Mouse (Mus musculus) heart, embryonic 14.5 days (tissue): ENCODE results near the gene Neurl4. TPM values are rescaled to one million over a fixed set of nuclear protein-coding genes. Genes with fewer than 3 reads are reported as not detected.

Experiments
- ATAC-seq: fragments of 200-750 bp; cut with Nextera tagmentation; 2 replicates; pipeline ENCODE4 v1.8.0; 2017; ENCODE audit warnings: low read depth, moderate TSS enrichment; ENCODE audit not compliant: insufficient number of reproducible peaks, insufficient read depth, low FRiP score
- H3K27ac ChIP-seq, 2 experiments: fragments of 200-500 bp in 1 of 2; fragments of 300-500 bp in 1 of 2; sonication (generic) in 1 of 2; replicated peaks in 1 of 2; 2 replicates each; pipeline ENCODE4 v1.5.1; 2012 to 2014; ENCODE audit warnings: low read depth in 2 of 2, low read length in 2 of 2, control low read depth in 1 of 2, mild to moderate bottlenecking in 1 of 2, mixed read lengths in 1 of 2; ENCODE audit not compliant: control insufficient read depth in 1 of 2, insufficient read depth in 1 of 2
- H3K27me3 ChIP-seq: fragments of 300-500 bp; sonication (generic); 2 replicates; pipeline ENCODE4 v1.6.1; 2014; ENCODE audit warnings: mild to moderate bottlenecking, low read length, control low read depth; ENCODE audit not compliant: control insufficient read depth, insufficient read depth
- H3K36me3 ChIP-seq: fragments of 300-500 bp; sonication (generic); 2 replicates; pipeline ENCODE4 v1.6.1; 2014; ENCODE audit warnings: mild to moderate bottlenecking, control low read depth, low read length, mixed read lengths; ENCODE audit not compliant: control insufficient read depth, insufficient read depth
- H3K4me1 ChIP-seq, 2 experiments: fragments of 200-500 bp in 1 of 2; fragments of 300-500 bp in 1 of 2; sonication (generic) in 1 of 2; 2 replicates each; pipeline ENCODE4 v1.6.1; 2012 to 2014; ENCODE audit warnings: low read length in 2 of 2, control low read depth in 1 of 2, mixed read lengths in 1 of 2; ENCODE audit not compliant: control insufficient read depth in 2 of 2, insufficient read depth in 2 of 2
- H3K4me2 ChIP-seq: fragments of 300-500 bp; sonication (generic); 2 replicates; pipeline ENCODE4 v1.6.1; 2014; ENCODE audit warnings: mild to moderate bottlenecking, low read length
- H3K4me3 ChIP-seq, 2 experiments: fragments of 200-500 bp in 1 of 2; fragments of 300-500 bp in 1 of 2; sonication (generic) in 1 of 2; 2 replicates each; pipeline ENCODE4 v1.5.1; 2012 to 2014; ENCODE audit warnings: low read length in 2 of 2, mild to moderate bottlenecking in 2 of 2, control low read depth in 1 of 2, low read depth in 1 of 2, moderate library complexity in 1 of 2; ENCODE audit not compliant: control insufficient read depth in 1 of 2, insufficient read depth in 1 of 2
- H3K9ac ChIP-seq: fragments of 300-500 bp; sonication (generic); 2 replicates; pipeline ENCODE4 v1.6.1; 2014; ENCODE audit warnings: mild to moderate bottlenecking, low read length
- H3K9me3 ChIP-seq: fragments of 300-500 bp; sonication (generic); 2 replicates; pipeline ENCODE4 v1.6.1; 2016; ENCODE audit warnings: low read length, control low read depth; ENCODE audit not compliant: control insufficient read depth
- WGBS: fragments of 180-500 bp; shearing (Covaris S2); extraction: QIAGEN DNeasy Blood & Tissue Kit; methylation state at CpG from one replicate; pipeline ENCODE4 v1.1.7; 2014; 5-methylcytosine and 5-hydroxymethylcytosine counted together
- polyA plus RNA-seq: library from polyadenylated mRNA; unstranded; fragments of >200 nt; fragmentation: Nextera tagmentation; extraction: Ambion mirVana; gene quantifications from 2 replicates; pipeline ENCODE4 v1.2.1, GENCODE M21; 2014

The Neurl4 gene
- polyA plus RNA-seq, 1 experiment from 2014 or later = 11.1 TPM

- H3K9ac ChIP-seq = no peak overlapping the region
- no peak overlapping the region for H3K4me3 ChIP-seq
- H3K9me3 ChIP-seq = no peaks in the 10 kb centered on the region
- H3K27me3 ChIP-seq = no peaks in the 10 kb centered on the region
- no peaks in the 10 kb centered on the region for H3K36me3 ChIP-seq
- peaks cover 2 to 5% of the 10 kb centered on the region in 2 experiments; a peak in 3 of 4 replicates for H3K4me1 ChIP-seq
- H3K27ac ChIP-seq = peak overlapping the region in 1 of 2 experiments; percentile 53; a peak in 1 of 4 replicates
- WGBS = 46% methylated on average over 8 of the region's 8 CpGs
- ATAC-seq = no peak
- H3K4me2 ChIP-seq = no peak overlapping the region
Observed at GRCm38 (mm10) chr11:69864138-69864860, 36.6 kb upstream of the Neurl4 start.

GRCm38 (mm10) chr11:69865561-69865960 is 35.3 kb upstream of the Neurl4 start:
- Histone ChIP-seq H3K4me3 (no peak overlapping the region), H3K27ac (no peak overlapping the region), H3K9ac (no peak overlapping the region), H3K27me3 (no peaks in the 10 kb centered on the region), H3K36me3 (no peaks in the 10 kb centered on the region), H3K4me2 (no peak overlapping the region), H3K4me1 (peaks cover 2 to 5% of the 10 kb centered on the region in 2 experiments; a peak in 3 of 4 replicates), H3K9me3 (no peaks in the 10 kb centered on the region)
- no peak for ATAC-seq
- 86% methylated on average over 9 of the region's 9 CpGs for WGBS

GRCm38 (mm10) chr11:69867335-69867734 is 33.5 kb upstream of the Neurl4 start:
- Histone ChIP-seq H3K4me3 (no peak overlapping the region), H3K9me3 (no peaks in the 10 kb centered on the region), H3K4me1 (peaks cover 2 to 5% of the 10 kb centered on the region in 2 experiments; a peak in 3 of 4 replicates), H3K4me2 (no peak overlapping the region), H3K36me3 (no peaks in the 10 kb centered on the region), H3K27ac (no peak overlapping the region), H3K9ac (no peak overlapping the region), H3K27me3 (no peaks in the 10 kb centered on the region)
- ATAC-seq = no peak
- WGBS = 36% methylated on average over 9 of the region's 9 CpGs

GRCm38 (mm10) chr11:69870289-69871069 is 30.4 kb upstream of the Neurl4 start:
- no peak overlapping the region for H3K4me3 ChIP-seq
- WGBS = 92% methylated on average over 2 of the region's 2 CpGs
- H3K4me2 ChIP-seq = no peak overlapping the region
- no peak overlapping the region for H3K27ac ChIP-seq
- no peak for ATAC-seq
- H3K4me1 ChIP-seq = peaks cover 0 to 2% of the 10 kb centered on the region in 2 experiments; a peak in 1 of 4 replicates
- no peak overlapping the region for H3K9ac ChIP-seq
- no peaks in the 10 kb centered on the region for H3K36me3 ChIP-seq
- no peaks in the 10 kb centered on the region for H3K9me3 ChIP-seq
- H3K27me3 ChIP-seq = no peaks in the 10 kb centered on the region

- no peaks in the 10 kb centered on the region for H3K9me3 ChIP-seq
- H3K4me1 ChIP-seq = peaks cover 3 to 5% of the 10 kb centered on the region in 2 experiments; a peak in 3 of 4 replicates
- no peaks in the 10 kb centered on the region for H3K27me3 ChIP-seq
- no peak overlapping the region for H3K27ac ChIP-seq
- WGBS = 76% methylated on average over 7 of the region's 7 CpGs
- no peak overlapping the region for H3K4me2 ChIP-seq
- no peak overlapping the region for H3K4me3 ChIP-seq
- no peak for ATAC-seq
- H3K9ac ChIP-seq = no peak overlapping the region
- no peaks in the 10 kb centered on the region for H3K36me3 ChIP-seq
Observed at GRCm38 (mm10) chr11:69871822-69872221, 29.1 kb upstream of the Neurl4 start.

GRCm38 (mm10) chr11:69872451-69872850 is 28.4 kb upstream of the Neurl4 start:
- H3K27ac ChIP-seq = no peak overlapping the region
- H3K27me3 ChIP-seq = no peaks in the 10 kb centered on the region
- H3K4me3 ChIP-seq = no peak overlapping the region
- no peak for ATAC-seq
- H3K4me2 ChIP-seq = no peak overlapping the region
- no peaks in the 10 kb centered on the region for H3K36me3 ChIP-seq
- peaks cover 3 to 9% of the 10 kb centered on the region in 2 experiments; a peak in 3 of 4 replicates for H3K4me1 ChIP-seq
- 79% methylated on average over 4 of the region's 4 CpGs for WGBS
- H3K9ac ChIP-seq = no peak overlapping the region
- no peaks in the 10 kb centered on the region for H3K9me3 ChIP-seq

GRCm38 (mm10) chr11:69876186-69876585 is 24.7 kb upstream of the Neurl4 start:
- no peaks in the 10 kb centered on the region for H3K36me3 ChIP-seq
- peak; percentile 18; the same call in 1 of the 2 replicates for ATAC-seq
- H3K27ac ChIP-seq = peak overlapping the region; percentile 62 to 73
- H3K9ac ChIP-seq = 0 out of 2 replicates have a peak overlapping the region, but pooled peaks have one; percentile 4
- no peaks in the 10 kb centered on the region for H3K27me3 ChIP-seq
- H3K9me3 ChIP-seq = no peaks in the 10 kb centered on the region
- H3K4me2 ChIP-seq = peak overlapping the region; percentile 53
- peaks cover 12 to 27% of the 10 kb centered on the region in 2 experiments for H3K4me1 ChIP-seq
- WGBS = 44% methylated on average over 7 of the region's 7 CpGs
- H3K4me3 ChIP-seq = no peak overlapping the region
